Mouse (Mus musculus) G1E-ER4 (cell line): ENCODE measurements around the gene Pnpla2. TPM values are rescaled to one million over a fixed set of nuclear protein-coding genes. Genes with fewer than 3 reads are reported as not detected.

Experiments
- GATA1 ChIP-seq: IDR thresholded peaks from one replicate; pipeline ENCODE4 v1.8.0; 2012; ENCODE audit warnings: low read length, inconsistent platforms
- polyA plus RNA-seq: library from polyadenylated mRNA; stranded (reverse); fragments of >175 nt; gene quantifications from 2 replicates; pipeline ENCODE4 v1.2.3, GENCODE M21; 2012

Gene Pnpla2
- polyA plus RNA-seq, 1 experiment, result 77.3 TPM

DNA sequence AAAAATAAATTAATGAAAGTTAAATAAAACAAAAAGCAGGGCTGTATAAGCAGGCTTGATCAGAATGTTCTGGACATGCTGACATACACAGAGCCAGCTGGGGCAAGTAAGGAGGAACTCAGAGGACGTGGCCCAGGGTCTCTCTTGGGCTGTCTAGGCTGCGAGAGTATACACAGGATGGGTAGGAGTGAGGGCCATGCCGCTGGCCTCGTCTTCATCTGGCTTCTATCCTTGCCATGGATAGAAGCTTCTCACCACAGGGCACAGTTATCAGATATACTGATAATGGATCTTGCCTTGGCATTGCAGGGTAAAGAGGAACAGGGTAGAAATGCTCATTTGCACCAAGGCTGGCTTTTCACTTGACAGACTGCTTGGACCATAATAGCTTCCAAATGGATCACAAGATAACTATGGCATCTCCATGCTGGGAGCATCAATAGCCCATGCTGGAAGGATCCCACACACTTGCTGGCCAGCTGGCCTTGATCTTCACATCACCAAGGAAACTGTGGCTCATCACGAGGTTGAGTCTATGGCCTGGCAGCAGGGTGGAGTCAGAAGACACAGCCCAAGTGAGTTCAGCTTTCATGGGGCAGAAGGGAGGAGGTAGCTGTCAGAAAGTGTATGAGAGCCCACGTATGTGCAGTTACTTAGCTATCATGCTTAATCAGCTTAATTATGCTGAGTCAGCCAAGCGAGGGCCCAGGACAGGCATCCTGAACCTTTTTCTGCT, 47.0 kb downstream of the Pnpla2 start:
- TF ChIP-seq GATA1, result no peak

DNA sequence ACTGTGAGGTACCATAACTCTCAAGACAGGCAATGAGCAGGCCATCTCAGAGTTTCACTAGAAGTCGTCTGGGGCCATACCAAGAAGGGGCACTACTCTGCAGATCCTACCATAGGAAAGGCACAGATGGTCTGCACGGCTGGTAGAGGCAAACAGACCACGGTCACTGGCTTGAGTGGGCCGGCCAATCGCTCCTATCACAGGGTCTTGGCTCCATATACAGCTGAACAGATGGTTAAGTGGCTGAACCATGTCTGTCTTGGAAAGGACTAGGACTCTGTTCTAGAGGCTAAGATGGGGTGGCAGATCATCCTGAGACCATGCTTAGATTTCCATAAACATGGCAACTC, 47.5 kb downstream of the Pnpla2 start:
- no peak for TF ChIP-seq GATA1

DNA sequence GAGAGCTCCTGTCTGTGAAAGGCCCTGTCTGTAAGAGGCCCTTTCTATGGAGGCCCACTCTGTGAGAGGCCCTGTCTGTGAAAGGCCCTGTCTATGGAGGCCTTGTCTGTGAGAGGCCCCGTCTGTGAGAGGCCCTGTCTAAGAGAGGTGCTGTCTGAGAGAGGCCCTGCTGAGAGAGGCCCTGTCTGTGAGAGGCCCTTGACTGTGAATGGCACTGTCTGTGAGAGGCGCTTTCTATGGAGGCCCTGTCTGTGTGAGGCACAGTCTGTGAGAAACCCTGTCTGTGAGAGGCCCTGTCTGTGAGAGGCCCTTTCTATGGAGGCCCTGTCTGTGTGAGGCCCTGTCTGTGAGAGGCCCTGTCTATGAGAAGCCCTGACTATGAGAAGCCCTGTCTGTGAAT, 51.3 kb downstream of the Pnpla2 start:
- TF ChIP-seq GATA1, result no peak

DNA sequence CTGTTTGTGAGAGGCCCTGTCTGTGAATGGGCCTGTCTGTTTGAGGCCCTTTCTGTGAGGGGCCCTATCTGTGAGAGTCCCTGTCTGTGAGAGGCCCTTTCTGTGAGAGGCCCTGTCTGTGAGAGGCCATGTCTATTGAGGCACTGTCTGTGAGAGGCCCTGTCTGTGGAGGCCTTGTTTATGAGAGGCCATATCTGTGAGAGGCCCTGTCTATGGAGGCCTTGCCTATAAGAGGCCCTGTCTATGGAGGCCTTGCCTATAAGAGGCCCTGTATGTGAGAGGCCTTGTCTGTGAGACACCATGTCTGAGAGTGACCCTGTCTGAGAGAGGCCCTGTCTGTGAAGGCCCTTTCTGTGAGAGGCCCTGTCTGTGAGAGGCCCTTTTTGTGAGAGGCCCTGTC, 53.2 kb downstream of the Pnpla2 start:
- no peak for TF ChIP-seq GATA1

DNA sequence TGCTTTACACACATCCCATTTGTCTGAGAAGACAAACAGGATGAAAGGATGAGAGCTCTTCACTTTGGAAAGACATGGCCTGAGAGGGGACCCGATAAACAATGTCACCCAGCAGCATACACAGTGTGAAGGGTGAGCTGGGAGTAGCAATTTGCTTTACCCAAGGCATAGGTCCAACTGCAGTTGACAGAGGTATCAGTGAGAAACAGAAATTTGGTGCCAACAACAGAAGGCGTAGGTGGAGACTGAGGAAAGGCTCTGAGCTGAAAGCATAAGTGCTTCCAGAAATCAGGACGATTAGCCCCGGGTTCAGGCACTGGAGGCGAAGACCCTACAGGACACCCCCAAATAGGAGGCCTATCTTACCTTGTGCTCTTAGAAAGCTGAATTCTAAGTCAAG, 55.2 kb downstream of the Pnpla2 start:
- TF ChIP-seq GATA1, result no peak

Other genes starting within 250 kb of the Pnpla2 start
- 0.08 and 0.10 TPM in 2 replicates for gene Lmntd2, start 241.1 kb upstream of the Pnpla2 start, polyA plus RNA-seq
- gene Rassf7, start 239.3 kb upstream of the Pnpla2 start, polyA plus RNA-seq, result 12.7 and 20.3 TPM in 2 replicates
- 132 and 133 TPM in 2 replicates for gene Phrf1, start 226.4 kb upstream of the Pnpla2 start, polyA plus RNA-seq
- 24.4 and 30.7 TPM in 2 replicates for gene Irf7, start 188.7 kb upstream of the Pnpla2 start, polyA plus RNA-seq
- gene Cdhr5, start 178.4 kb upstream of the Pnpla2 start, polyA plus RNA-seq, result not detected in 2 replicates
- gene Sct, start 176.1 kb upstream of the Pnpla2 start, polyA plus RNA-seq, result not detected in 2 replicates
- gene Drd4, start 163.2 kb upstream of the Pnpla2 start, polyA plus RNA-seq, result 0.03 TPM in 1 of 2 replicates, not detected in the other
- gene Deaf1, start 127.5 kb upstream of the Pnpla2 start, polyA plus RNA-seq, result 72.4 and 106 TPM in 2 replicates
- gene Tmem80, start 127.5 kb upstream of the Pnpla2 start, polyA plus RNA-seq, result 8.7 and 9.3 TPM in 2 replicates
- gene Eps8l2, start 116.3 kb upstream of the Pnpla2 start, polyA plus RNA-seq, result not detected in 2 replicates
- gene Taldo1, start 63.0 kb upstream of the Pnpla2 start, polyA plus RNA-seq, result 96.8 and 412 TPM in 2 replicates
- gene Gatd1, start 41.1 kb upstream of the Pnpla2 start, polyA plus RNA-seq, result 16.2 and 16.7 TPM in 2 replicates
- not detected in 2 replicates for gene Cend1, start 25.7 kb upstream of the Pnpla2 start, polyA plus RNA-seq
- gene Slc25a22, start 17.3 kb upstream of the Pnpla2 start, polyA plus RNA-seq, result 66.0 and 68.6 TPM in 2 replicates
- 39.0 and 55.7 TPM in 2 replicates for gene Pidd1, start 11.2 kb upstream of the Pnpla2 start, polyA plus RNA-seq
- 3,328 and 6,963 TPM in 2 replicates for gene Rplp2, start 7.8 kb upstream of the Pnpla2 start, polyA plus RNA-seq
- gene Cracr2b, start 5.9 kb downstream of the Pnpla2 start, polyA plus RNA-seq, result 0.09 TPM in 1 of 2 replicates, not detected in the other
- 15.2 and 30.8 TPM in 2 replicates for gene Cd151, start 12.2 kb downstream of the Pnpla2 start, polyA plus RNA-seq
- gene Polr2l, start 19.9 kb downstream of the Pnpla2 start, polyA plus RNA-seq, result 88.8 and 114 TPM in 2 replicates
- gene Tspan4, start 20.0 kb downstream of the Pnpla2 start, polyA plus RNA-seq, result 26.6 and 26.7 TPM in 2 replicates
- 14.6 and 17.4 TPM in 2 replicates for gene Chid1, start 84.7 kb downstream of the Pnpla2 start, polyA plus RNA-seq
- not detected in 2 replicates for gene Ap2a2, start 107.0 kb downstream of the Pnpla2 start, polyA plus RNA-seq
- gene Muc6, start 200.1 kb downstream of the Pnpla2 start, polyA plus RNA-seq, result 0.84 and 1.0 TPM in 2 replicates
- gene Muc2, start 235.1 kb downstream of the Pnpla2 start, polyA plus RNA-seq, result not detected in 2 replicates